Mouse (Mus musculus): ENCODE data around the gene Greb1. TPM values are rescaled to one million over a fixed set of nuclear protein-coding genes. Genes with fewer than 3 reads are reported as not detected.
A peak's percentile ranks its signal among the peaks of the same experiment; 100 is the strongest.

Greb1 gene
- polyA plus RNA-seq, 1 experiment from 2014 or later: 8.1 TPM

DNA sequence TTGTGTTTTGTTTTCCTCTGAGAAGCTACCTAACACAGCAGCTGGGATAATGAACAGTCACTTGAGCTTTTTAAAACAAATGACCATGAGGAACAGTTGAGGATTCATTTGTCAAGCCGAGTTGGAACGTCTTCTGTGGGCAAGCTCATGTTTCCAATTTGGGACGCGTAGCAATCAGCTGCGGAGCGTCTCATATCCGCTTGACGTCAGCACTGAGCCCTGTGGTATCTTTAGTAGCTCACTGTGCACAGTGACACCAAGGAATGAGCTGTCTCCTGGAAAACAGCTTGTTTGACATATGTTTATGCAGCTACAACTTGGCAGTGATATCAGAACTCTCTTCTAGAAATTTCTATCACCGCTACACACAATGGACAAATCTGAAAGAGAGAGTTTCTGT is 35.5 kb upstream of the Greb1 start:
- H3K27me3 ChIP-seq (replicated peaks; ENCODE audit: control insufficient read depth, insufficient read depth, low read length): no peaks in the 10 kb centered on the region
- 0 out of 2 replicates have a peak, but pooled peaks cover 7% of the 10 kb centered on the region for H3K9me3 ChIP-seq (ENCODE audit: control insufficient read depth, low read length)
- H3K9ac ChIP-seq (ENCODE audit: low read length): no peak overlapping the region
- H3K36me3 ChIP-seq (ENCODE audit: control insufficient read depth, insufficient read depth, low read length): no peaks in the 10 kb centered on the region
- whole genome bisulfite sequencing: 54% methylated on average over 9 of the region's 9 CpGs
- H3K27ac ChIP-seq (ENCODE audit: low read depth): no peak overlapping the region
- DNase-seq (ENCODE audit: low spot score) (no peak), ATAC-seq (replicated peaks; ENCODE audit: low FRiP score, low TSS enrichment, low read depth) (no peak)
- H3K4me2 ChIP-seq (ENCODE audit: low read length): no peak overlapping the region
- no peaks in the 10 kb centered on the region for H3K4me1 ChIP-seq (replicated peaks; ENCODE audit: control insufficient read depth, insufficient read depth, low read length)
- H3K4me3 ChIP-seq (ENCODE audit: low read depth, low read length): no peak overlapping the region

DNA sequence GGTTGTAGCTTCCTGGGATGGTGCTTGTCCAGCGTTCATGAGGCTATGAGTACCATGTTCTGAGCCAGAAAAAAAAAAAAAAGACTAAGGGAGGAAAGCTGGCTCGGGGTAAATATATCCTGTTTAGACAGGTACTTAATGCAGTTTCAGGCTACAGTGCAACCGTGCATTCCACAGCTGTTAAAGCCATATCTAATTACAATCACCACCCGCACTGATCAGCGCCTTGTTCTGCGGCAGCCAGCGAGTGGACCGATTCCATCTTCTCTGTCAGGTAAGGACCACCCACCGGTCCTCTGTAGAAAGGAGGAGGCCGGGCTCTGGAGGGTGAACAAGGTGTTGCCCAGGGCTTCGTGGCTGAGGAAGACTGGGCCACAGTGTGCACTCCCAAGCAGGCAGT is 34.0 kb upstream of the Greb1 start:
- DNase-seq (ENCODE audit: low spot score): no peak
- no peak overlapping the region for H3K4me2 ChIP-seq (ENCODE audit: low read length)
- no peaks in the 10 kb centered on the region for H3K36me3 ChIP-seq (ENCODE audit: control insufficient read depth, insufficient read depth, low read length)
- H3K9me3 ChIP-seq (ENCODE audit: control insufficient read depth, low read length): 0 out of 2 replicates have a peak, but pooled peaks cover 7% of the 10 kb centered on the region
- no peak for ATAC-seq (replicated peaks; ENCODE audit: low FRiP score, low TSS enrichment, low read depth)
- WGBS: 61% methylated on average over 11 of the region's 11 CpGs
- H3K27me3 ChIP-seq (replicated peaks; ENCODE audit: control insufficient read depth, insufficient read depth, low read length): no peaks in the 10 kb centered on the region
- no peak overlapping the region for H3K9ac ChIP-seq (ENCODE audit: low read length)
- no peak overlapping the region for H3K4me3 ChIP-seq (ENCODE audit: low read depth, low read length)
- H3K27ac ChIP-seq (ENCODE audit: low read depth): no peak overlapping the region
- no peaks in the 10 kb centered on the region for H3K4me1 ChIP-seq (replicated peaks; ENCODE audit: control insufficient read depth, insufficient read depth, low read length)

DNA sequence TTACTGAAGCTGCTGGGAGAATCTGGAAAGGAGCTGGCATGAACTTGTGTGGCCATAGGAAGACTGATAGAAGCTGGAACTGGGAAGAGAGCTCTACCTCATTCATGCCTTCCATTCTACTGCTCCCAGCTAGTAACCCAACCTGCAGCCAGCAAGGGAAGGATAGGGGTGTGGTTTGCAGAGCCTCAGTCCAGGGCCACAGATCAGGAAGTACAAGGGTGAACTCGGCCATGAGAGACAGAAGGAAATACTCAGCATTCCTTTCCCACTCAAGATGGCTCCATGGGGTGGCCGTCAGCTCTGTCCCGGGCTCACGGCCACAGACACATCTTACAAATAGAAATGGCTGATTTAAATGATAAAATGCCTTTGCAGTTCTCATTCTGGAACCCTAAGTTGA is 30.4 kb upstream of the Greb1 start:
- DNase-seq (ENCODE audit: low spot score) (no peak), ATAC-seq (replicated peaks; ENCODE audit: low FRiP score, low TSS enrichment, low read depth) (no peak)
- Histone ChIP-seq H3K4me1 (replicated peaks; ENCODE audit: control insufficient read depth, insufficient read depth, low read length) (no peaks in the 10 kb centered on the region), H3K9me3 (ENCODE audit: control insufficient read depth, low read length) (no peaks in the 10 kb centered on the region), H3K4me2 (ENCODE audit: low read length) (no peak overlapping the region), H3K36me3 (ENCODE audit: control insufficient read depth, insufficient read depth, low read length) (peaks cover 22% of the 10 kb centered on the region), H3K27me3 (replicated peaks; ENCODE audit: control insufficient read depth, insufficient read depth, low read length) (no peaks in the 10 kb centered on the region), H3K4me3 (ENCODE audit: low read depth, low read length) (no peak overlapping the region), H3K9ac (ENCODE audit: low read length) (no peak overlapping the region), H3K27ac (ENCODE audit: low read depth) (no peak overlapping the region)
- WGBS: 69% methylated on average over 4 of the region's 4 CpGs

DNA sequence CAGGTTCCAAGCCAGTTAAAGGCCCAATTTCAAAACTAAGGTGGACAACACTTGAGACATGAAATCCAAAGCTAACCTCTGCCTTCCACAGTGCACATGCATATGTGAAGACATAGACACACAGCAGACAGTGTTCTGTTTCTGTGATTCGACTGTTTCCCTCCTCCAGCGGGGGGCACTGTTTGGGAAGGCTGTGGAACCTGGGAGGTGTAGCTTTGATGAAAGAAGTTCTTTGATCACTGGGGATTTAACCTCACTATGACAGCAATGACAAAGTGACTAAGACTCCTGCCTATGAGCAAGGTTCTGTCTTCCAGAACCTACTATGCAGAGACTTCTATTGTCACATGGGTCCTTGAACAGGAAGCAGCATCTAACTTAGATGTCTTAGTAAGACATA is 29.1 kb upstream of the Greb1 start:
- ATAC-seq (replicated peaks; ENCODE audit: low FRiP score, low TSS enrichment, low read depth) (no peak), DNase-seq (ENCODE audit: low spot score) (no peak)
- WGBS: 89% methylated on average over 2 of the region's 2 CpGs
- H3K36me3 ChIP-seq (ENCODE audit: control insufficient read depth, insufficient read depth, low read length): peaks cover 35% of the 10 kb centered on the region
- H3K9ac ChIP-seq (ENCODE audit: low read length): no peak overlapping the region
- no peak overlapping the region for H3K4me2 ChIP-seq (ENCODE audit: low read length)
- H3K4me1 ChIP-seq (replicated peaks; ENCODE audit: control insufficient read depth, insufficient read depth, low read length): no peaks in the 10 kb centered on the region
- H3K4me3 ChIP-seq (ENCODE audit: low read depth, low read length): no peak overlapping the region
- no peaks in the 10 kb centered on the region for H3K27me3 ChIP-seq (replicated peaks; ENCODE audit: control insufficient read depth, insufficient read depth, low read length)
- H3K27ac ChIP-seq (ENCODE audit: low read depth): no peak overlapping the region
- H3K9me3 ChIP-seq (ENCODE audit: control insufficient read depth, low read length): no peaks in the 10 kb centered on the region

DNA sequence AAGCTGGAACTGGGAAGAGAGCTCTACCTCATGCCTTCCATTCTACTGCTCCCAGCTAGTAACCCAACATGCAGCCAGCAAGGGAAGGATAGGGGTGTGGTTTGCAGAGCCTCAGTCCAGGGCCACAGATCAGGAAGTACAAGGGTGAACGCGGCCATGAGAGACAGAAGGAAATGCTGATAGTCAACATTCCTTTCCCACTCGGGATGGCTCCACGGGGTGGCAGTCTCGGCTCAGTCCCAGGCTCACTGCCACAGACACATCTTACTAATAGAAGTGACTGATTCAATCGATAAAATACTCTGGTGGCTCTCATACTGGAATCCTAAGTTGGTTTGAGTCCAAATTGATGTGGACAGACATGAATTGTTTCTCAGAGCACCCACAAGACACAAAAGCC is 27.8 kb upstream of the Greb1 start:
- WGBS: 60% methylated on average over 6 of the region's 6 CpGs
- Histone ChIP-seq H3K27ac (ENCODE audit: low read depth) (no peak overlapping the region), H3K4me1 (replicated peaks; ENCODE audit: control insufficient read depth, insufficient read depth, low read length) (no peaks in the 10 kb centered on the region), H3K4me3 (ENCODE audit: low read depth, low read length) (no peak overlapping the region), H3K36me3 (ENCODE audit: control insufficient read depth, insufficient read depth, low read length) (peaks cover 45% of the 10 kb centered on the region), H3K27me3 (replicated peaks; ENCODE audit: control insufficient read depth, insufficient read depth, low read length) (no peaks in the 10 kb centered on the region), H3K9me3 (ENCODE audit: control insufficient read depth, low read length) (no peaks in the 10 kb centered on the region), H3K4me2 (ENCODE audit: low read length) (no peak overlapping the region), H3K9ac (ENCODE audit: low read length) (no peak overlapping the region)
- DNase-seq (ENCODE audit: low spot score): no peak
- peak; percentile 57; the same call in 1 of the 2 replicates for ATAC-seq (replicated peaks; ENCODE audit: low FRiP score, low TSS enrichment, low read depth)

DNA sequence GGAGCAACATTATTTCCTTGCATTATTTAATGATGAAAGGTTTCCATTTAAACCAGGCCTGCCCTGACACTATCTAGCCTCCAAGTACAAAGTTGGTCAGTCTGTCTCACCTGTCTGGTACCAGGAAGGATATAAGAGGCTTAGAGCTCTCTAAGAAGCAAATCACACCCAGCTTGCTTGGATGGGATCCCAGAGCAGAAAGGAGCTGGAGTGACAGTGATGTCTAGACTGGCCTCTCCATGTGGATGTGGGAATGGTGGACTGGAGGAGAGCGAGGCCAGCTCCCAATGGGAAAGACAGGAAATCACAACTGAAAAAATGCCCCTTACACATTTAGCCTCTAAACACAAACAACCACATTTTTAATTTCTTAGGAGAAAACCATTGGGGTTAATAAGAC is 23.0 kb upstream of the Greb1 start:
- Histone ChIP-seq H3K36me3 (ENCODE audit: control insufficient read depth, insufficient read depth, low read length) (peaks cover 90% of the 10 kb centered on the region), H3K9ac (ENCODE audit: low read length) (no peak overlapping the region), H3K9me3 (ENCODE audit: control insufficient read depth, low read length) (no peaks in the 10 kb centered on the region), H3K4me2 (ENCODE audit: low read length) (no peak overlapping the region), H3K27me3 (replicated peaks; ENCODE audit: control insufficient read depth, insufficient read depth, low read length) (no peaks in the 10 kb centered on the region), H3K4me3 (ENCODE audit: low read depth, low read length) (no peak overlapping the region), H3K27ac (ENCODE audit: low read depth) (no peak overlapping the region), H3K4me1 (replicated peaks; ENCODE audit: control insufficient read depth, insufficient read depth, low read length) (no peaks in the 10 kb centered on the region)
- DNase-seq (ENCODE audit: low spot score): no peak
- WGBS: 90% methylated on average over 1 of the region's 1 CpGs
- no peak for ATAC-seq (replicated peaks; ENCODE audit: low FRiP score, low TSS enrichment, low read depth)

DNA sequence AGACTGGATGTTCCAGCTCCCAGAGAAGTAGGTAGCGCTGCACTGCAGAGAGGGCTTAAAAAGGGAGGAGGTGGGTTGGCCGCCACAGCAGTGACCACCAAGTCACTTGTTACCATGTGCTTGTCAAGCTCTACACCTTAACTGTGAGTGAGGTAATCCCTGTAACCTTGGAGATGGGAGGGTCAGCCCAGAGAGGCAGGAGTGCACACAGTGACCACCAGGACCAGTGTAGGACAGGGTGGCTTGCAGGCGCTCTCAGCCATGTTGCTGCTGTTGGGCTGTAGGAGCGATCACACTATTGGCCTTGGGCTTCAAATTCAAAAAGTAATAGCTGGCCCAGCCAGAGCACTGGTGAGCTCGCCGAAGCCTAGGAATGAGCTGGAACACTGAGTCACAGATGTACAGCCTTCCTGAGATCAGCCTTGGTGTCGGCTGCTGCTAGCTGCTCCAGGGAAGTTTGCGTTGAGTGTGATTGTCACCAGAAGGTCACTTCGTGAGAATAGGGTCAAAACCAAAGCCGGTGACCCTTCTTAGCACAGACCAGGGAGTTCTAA is 21.6 kb upstream of the Greb1 start:
- peaks cover 87% of the 10 kb centered on the region for H3K36me3 ChIP-seq (ENCODE audit: control insufficient read depth, insufficient read depth, low read length)
- WGBS: 94% methylated on average over 10 of the region's 10 CpGs

DNA sequence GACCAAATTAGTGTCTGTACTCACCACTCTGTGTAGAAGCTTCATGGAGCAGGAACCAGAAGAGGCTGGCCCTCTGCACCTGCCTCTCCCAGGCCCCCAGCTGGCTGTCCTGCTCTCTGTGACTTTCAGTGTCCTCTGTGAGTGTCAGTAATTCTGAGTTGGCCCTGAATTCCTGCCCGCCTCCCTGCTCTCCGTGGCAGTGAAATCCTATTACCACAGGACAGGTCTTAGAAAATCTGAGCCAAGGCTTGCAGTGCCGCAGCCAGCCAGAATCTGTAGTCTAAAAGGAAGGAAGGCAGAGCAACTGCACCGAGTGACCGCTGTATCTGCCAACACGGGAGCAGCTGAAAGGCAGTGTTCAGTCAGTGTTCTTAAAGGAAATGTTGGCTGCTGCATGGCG is 20.1 kb upstream of the Greb1 start:
- DNase-seq (ENCODE audit: low spot score) (no peak), ATAC-seq (replicated peaks; ENCODE audit: low FRiP score, low TSS enrichment, low read depth) (no peak)
- Histone ChIP-seq H3K4me3 (ENCODE audit: low read depth, low read length) (no peak overlapping the region), H3K36me3 (ENCODE audit: control insufficient read depth, insufficient read depth, low read length) (peaks cover 90% of the 10 kb centered on the region), H3K27ac (ENCODE audit: low read depth) (no peak overlapping the region), H3K9ac (ENCODE audit: low read length) (no peak overlapping the region), H3K4me2 (ENCODE audit: low read length) (no peak overlapping the region), H3K27me3 (replicated peaks; ENCODE audit: control insufficient read depth, insufficient read depth, low read length) (no peaks in the 10 kb centered on the region), H3K9me3 (ENCODE audit: control insufficient read depth, low read length) (no peaks in the 10 kb centered on the region), H3K4me1 (replicated peaks; ENCODE audit: control insufficient read depth, insufficient read depth, low read length) (peaks cover 5% of the 10 kb centered on the region; the same call in 1 of the 2 replicates)
- WGBS: 90% methylated on average over 7 of the region's 7 CpGs

More for the DNA sequence above, 21.6 kb upstream of the Greb1 start:
- no peaks in the 10 kb centered on the region for H3K9me3 ChIP-seq (ENCODE audit: control insufficient read depth, low read length)
- no peak for ATAC-seq (replicated peaks; ENCODE audit: low FRiP score, low TSS enrichment, low read depth)
- H3K9ac ChIP-seq (ENCODE audit: low read length): no peak overlapping the region
- no peak overlapping the region for H3K4me2 ChIP-seq (ENCODE audit: low read length)
- H3K27me3 ChIP-seq (replicated peaks; ENCODE audit: control insufficient read depth, insufficient read depth, low read length): no peaks in the 10 kb centered on the region
- peaks cover 5% of the 10 kb centered on the region; the same call in 1 of the 2 replicates for H3K4me1 ChIP-seq (replicated peaks; ENCODE audit: control insufficient read depth, insufficient read depth, low read length)
- DNase-seq (ENCODE audit: low spot score): no peak
- no peak overlapping the region for H3K4me3 ChIP-seq (ENCODE audit: low read depth, low read length)
- H3K27ac ChIP-seq (ENCODE audit: low read depth): no peak overlapping the region

DNA sequence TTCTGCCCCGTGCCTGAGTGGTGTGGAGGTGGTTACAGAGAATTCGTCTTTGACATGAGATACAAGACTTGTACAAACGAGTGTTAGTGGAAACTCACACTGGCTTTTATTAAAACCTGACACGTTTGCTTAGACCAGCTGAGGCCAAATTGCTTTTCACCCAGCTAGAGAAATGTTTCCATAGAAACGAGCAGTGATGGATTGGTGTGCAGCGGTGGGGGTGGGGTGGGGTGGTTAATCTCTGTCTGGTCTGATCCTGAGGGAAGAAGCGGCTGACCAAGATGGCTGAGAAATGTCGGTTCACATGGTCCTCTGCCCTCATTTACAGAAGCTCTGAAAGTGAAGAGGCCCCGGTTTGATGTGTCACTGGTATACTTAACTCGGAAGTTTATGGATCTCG is 17.8 kb upstream of the Greb1 start:
- H3K4me1 ChIP-seq (replicated peaks; ENCODE audit: control insufficient read depth, insufficient read depth, low read length): peaks cover 5% of the 10 kb centered on the region; the same call in 1 of the 2 replicates
- no peak overlapping the region for H3K4me3 ChIP-seq (ENCODE audit: low read depth, low read length)
- H3K9ac ChIP-seq (ENCODE audit: low read length): no peak overlapping the region
- H3K36me3 ChIP-seq (ENCODE audit: control insufficient read depth, insufficient read depth, low read length): peaks cover 82% of the 10 kb centered on the region
- DNase-seq (ENCODE audit: low spot score) (no peak), ATAC-seq (replicated peaks; ENCODE audit: low FRiP score, low TSS enrichment, low read depth) (no peak)
- H3K9me3 ChIP-seq (ENCODE audit: control insufficient read depth, low read length): no peaks in the 10 kb centered on the region
- 34% methylated on average over 11 of the region's 11 CpGs for WGBS
- H3K27ac ChIP-seq (ENCODE audit: low read depth): no peak overlapping the region
- no peaks in the 10 kb centered on the region for H3K27me3 ChIP-seq (replicated peaks; ENCODE audit: control insufficient read depth, insufficient read depth, low read length)
- no peak overlapping the region for H3K4me2 ChIP-seq (ENCODE audit: low read length)
